22 mouse cellular contexts compared by ENCODE assay signal in genomic region chr10:8320771-8321170, GRCm38 (mm10).
DNase-seq lines count a peak whose midpoint lies in the region; ATAC-seq and TF ChIP-seq lines count a peak whose summit lies in the region.
"Had no signal": no experiment of that assay in that cellular context is flagged by ENCODE, and none has a peak within 500 bp of the region (broad histone marks: within the 10 kb centered on the region; RNA-seq: fewer than 3 reads in every experiment).

No protein-coding gene starts in this region.

- TF ChIP-seq CTCF in layer of hippocampus, adult 2 months (conservative IDR thresholded peaks at IDR 0.05) = no peak

- H3K27ac ChIP-seq in layer of hippocampus, adult 2 months = no peak overlapping the region
- H3K27ac ChIP-seq: embryonic facial prominence, embryonic 13.5 days; embryonic facial prominence, embryonic 15.5 days; forebrain, embryonic 13.5 days; forebrain, embryonic 15.5 days had no signal

- DNase-seq in cerebellum, adult 9-11 months = peak; percentile 6
- DNase-seq in cerebellum, adult 18-20 months = no peak
- peak; percentile 38 for DNase-seq in layer of hippocampus, adult 11-12 months (ENCODE audit: low spot score)
- DNase-seq in layer of hippocampus, adult 9-10 months (ENCODE audit: low spot score) = no peak
- peak; percentile 37 to 60 for DNase-seq in layer of hippocampus, adult 2 months (ENCODE audit: low spot score in 2 of 2)
- peak; percentile 25 to 38 for DNase-seq in layer of hippocampus, adult 8-10 months (ENCODE audit: low spot score in 2 of 2)
- DNase-seq: adrenal gland, adult 2 months; adrenal gland, postnatal 10 days; adrenal gland, postnatal 25 days; cerebellum, adult 11 months; cerebellum, adult 8-10 months; cerebellum, postnatal 10 days; cerebellum, postnatal 25 days; embryo, embryonic 11 days; forebrain, postnatal 0 days had no signal

- ATAC-seq in erythroid progenitor cell, adult 5-6 weeks (replicated peaks; ENCODE audit: low FRiP score, poor library complexity, severe bottlenecking) = no peak
- no peak for ATAC-seq in monocyte, adult 5-6 weeks (replicated peaks; ENCODE audit: insufficient number of reproducible peaks, low FRiP score, low TSS enrichment, poor library complexity, severe bottlenecking)
- ATAC-seq: forebrain, embryonic 13.5 days; forebrain, embryonic 15.5 days; forebrain, postnatal 0 days had no signal

- no peak overlapping the region for H3K4me3 ChIP-seq in layer of hippocampus, adult 2 months
- H3K4me3 ChIP-seq: embryonic facial prominence, embryonic 13.5 days; embryonic facial prominence, embryonic 15.5 days; erythroblast, embryonic 14.5 days; forebrain, embryonic 13.5 days; forebrain, embryonic 15.5 days had no signal

Comparison
In these comparisons a context has a peak if more than half of its experiments do, and no peak if none do; other contexts are left out.
1. DNase-seq: peak in cerebellum, adult 9-11 months (single experiment), layer of hippocampus, adult 11-12 months (single experiment), layer of hippocampus, adult 2 months (2 of 2) and layer of hippocampus, adult 8-10 months (2 of 2); none in cerebellum, adult 18-20 months (0 of 2) and layer of hippocampus, adult 9-10 months (single experiment).